Mouse (Mus musculus) right cerebral cortex, postnatal 14 days (tissue): Measurements from ENCODE around the gene 2810459M11Rik.

Experiments used
- DNase-seq: peaks from one replicate; pipeline ENCODE4 v3.0.0; 2022

2810459M11Rik gene

GRCm38 (mm10) chr1:86053198-86053921, 7.7 kb downstream of the 2810459M11Rik start:
- DNase-seq = peak; percentile 58

GRCm38 (mm10) chr1:86054943-86055342, 9.3 kb downstream of the 2810459M11Rik start:
- DNase-seq = no peak

- DNase-seq = no peak
Measured at GRCm38 (mm10) chr1:86056284-86056683, 10.6 kb downstream of the 2810459M11Rik start.

DNA sequence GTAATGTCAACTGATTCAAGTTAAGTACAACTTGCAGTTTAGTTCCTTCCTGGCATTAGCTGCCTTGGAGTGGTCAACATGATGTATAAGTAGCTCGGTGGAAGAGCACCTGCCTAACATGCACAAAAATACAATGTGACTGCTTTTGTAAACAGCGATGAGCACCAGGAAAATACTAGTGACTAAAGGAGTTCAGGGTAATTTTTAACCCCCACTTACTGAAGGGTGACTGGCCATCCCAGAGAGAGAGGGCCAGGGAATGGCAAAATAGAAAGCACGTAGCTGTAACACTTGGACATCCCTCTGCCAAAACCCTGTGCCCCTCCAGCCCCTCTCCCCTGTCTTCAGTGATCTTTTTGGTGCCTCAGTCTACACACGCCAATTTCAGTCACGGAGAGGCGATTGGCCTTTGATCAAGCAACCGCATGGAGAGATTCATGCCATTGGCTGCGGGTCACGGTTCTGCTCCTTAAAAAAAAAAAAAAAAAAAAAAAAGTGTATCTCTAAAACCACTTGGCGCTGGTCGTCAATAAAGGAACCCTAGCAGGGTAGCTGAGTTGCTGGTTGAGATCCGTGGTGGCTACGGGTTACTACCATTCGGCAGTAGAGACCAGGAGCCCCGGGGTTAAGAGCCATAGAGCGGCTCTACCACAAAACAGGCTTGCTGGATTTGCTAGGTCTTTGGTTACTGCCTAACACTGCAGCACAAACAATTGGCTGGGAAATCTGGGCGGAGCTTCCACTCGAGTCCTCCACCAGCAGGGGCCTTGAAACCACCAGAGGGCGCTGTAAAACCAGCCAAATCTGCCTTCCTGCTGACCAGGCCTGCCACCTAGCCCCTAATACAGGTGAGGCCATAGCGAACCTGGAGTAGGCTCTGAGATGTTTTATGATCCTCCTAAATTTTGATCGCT, 13.4 kb downstream of the 2810459M11Rik start:
- DNase-seq = peak; percentile 94

- DNase-seq = no peak
Measured at GRCm38 (mm10) chr1:86062523-86062922, 16.9 kb downstream of the 2810459M11Rik start.

DNA sequence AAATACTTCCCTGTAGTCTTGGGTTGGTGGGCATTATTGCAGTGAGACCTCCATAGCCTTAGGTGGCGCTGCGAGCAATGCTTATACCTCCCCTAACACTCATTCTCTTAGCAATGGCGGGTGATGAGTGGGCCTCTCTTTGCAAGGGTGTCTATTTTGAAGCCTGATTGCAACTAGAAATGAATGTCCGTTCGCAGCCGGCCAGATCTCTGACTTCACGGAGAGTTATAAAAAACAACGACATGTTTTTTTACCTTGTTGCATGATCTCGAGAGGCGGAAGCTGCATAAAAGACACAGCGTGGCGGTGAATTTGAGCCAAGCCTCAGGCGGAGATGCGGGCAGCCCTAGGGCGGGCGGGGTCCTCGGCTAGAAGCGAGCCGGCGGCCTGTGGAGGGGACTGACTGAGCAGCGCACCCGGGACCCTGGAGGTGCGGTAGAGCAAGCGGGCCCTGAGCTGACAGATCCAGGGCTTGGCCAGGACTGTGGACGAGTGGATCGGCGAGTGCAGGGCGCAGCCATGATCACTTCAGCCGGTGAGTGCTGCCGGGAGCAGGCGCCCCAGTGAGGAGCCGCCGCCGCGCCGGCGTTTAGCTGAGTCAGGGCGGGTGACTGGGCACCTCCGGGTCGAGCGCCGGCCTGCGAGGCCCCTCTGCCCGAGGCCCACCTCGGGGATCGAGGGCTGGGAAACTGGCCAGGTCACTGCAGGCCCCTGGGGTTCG, 18.8 kb downstream of the 2810459M11Rik start, which contains the start of gene Psmd1:
Gene Psmd1 (plus strand): TSS at position 117 of the 721 bp plus-strand sequence.
- peak; percentile 83 for DNase-seq

- DNase-seq = no peak
Measured at GRCm38 (mm10) chr1:86076565-86076964, 30.9 kb downstream of the 2810459M11Rik start.

- no peak for DNase-seq
Measured at GRCm38 (mm10) chr1:86094413-86094812, 48.8 kb downstream of the 2810459M11Rik start.

- no peak for DNase-seq
Measured at GRCm38 (mm10) chr1:86105054-86105453, 59.4 kb downstream of the 2810459M11Rik start.
